Mouse (Mus musculus): ENCODE measurements around the gene Vmn1r101. TPM values are rescaled to one million over a fixed set of nuclear protein-coding genes. Genes with fewer than 3 reads are reported as not detected.

The Vmn1r101 gene
- polyA plus RNA-seq (2014; fragmentation: Illumina TruSeq; extraction: RNeasy Lipid Tissue Mini Kit (QIAGEN cat#74804); ENCODE audit: low replicate concordance): not detected

DNA sequence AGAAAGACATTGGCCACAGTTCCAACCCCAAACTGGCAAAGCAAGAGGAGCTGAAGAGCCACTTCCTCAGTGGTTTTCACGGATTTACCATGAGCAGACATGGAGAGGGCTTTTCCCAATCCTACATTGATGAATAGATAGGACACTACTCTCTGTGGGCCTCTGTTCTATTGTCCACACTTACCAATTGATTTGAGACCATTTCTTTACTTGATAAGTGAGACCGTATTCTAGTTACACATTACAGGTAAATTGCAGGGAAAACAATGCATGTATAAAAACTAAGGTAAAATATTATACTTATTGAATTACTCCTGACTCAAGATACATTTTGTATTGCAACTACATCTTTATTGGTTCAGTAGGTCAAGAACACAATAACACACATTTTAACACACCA, at the start of gene Vmn1r101:
TSS of gene Vmn1r101 (minus strand) at position 101 of the 400 bp plus-strand sequence.

DNA sequence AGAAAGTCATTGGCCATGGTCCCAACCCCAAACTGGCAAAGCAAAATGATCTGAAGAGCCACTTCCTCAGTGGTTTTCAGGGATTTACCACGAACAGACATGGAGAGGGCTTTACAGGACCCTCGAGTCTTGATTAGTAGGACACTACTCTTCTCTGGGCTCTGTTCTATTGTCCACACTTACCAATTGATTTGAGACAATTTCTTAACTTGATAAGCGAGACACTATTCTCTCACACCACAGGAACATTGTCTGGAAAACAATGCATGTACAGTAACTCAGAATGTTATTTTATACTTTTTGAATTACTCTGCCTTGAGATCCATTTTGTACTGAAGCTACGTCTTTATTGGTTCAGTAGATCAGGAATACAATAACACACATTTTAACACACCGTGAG, 32.4 kb upstream of the Vmn1r101 start, which contains the start of gene Gm10670:
TSS of gene Gm10670 (minus strand) at position 101 of the 400 bp plus-strand sequence.

DNA sequence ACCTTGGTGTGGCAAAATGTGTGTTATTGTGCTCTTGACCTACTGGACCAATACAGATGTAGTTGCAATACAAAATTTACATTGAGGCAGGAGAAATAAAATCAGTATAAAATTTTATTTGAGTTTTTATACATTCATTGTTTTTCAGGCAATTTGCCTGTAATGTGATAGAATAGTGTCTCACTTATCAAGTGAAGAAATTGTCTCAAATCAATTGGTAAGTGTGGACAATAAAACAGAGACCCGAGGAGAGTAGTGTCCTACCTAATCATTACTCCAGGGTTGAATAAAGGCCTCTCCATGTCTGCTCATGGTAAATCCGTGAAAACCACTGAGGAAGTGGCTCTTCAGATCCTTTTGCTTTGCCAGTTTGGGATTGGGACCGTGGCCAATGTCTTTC, 24.8 kb downstream of the Vmn1r101 start, which contains the start of gene Vmn1r100:
TSS of gene Vmn1r100 (plus strand) at position 301 of the 400 bp plus-strand sequence.

Other genes with a start within 250 kb of the Vmn1r101 start
- not detected for gene Vmn1r95, start 248.9 kb downstream of the Vmn1r101 start, polyA plus RNA-seq (2014; fragmentation: Illumina TruSeq; extraction: RNeasy Lipid Tissue Mini Kit (QIAGEN cat#74804); ENCODE audit: low replicate concordance)
- not detected for gene Gm6164, start 237.0 kb downstream of the Vmn1r101 start, polyA plus RNA-seq (2014; fragmentation: Illumina TruSeq; extraction: RNeasy Lipid Tissue Mini Kit (QIAGEN cat#74804); ENCODE audit: low replicate concordance)
- not detected for gene Gm4498, start 208.8 kb downstream of the Vmn1r101 start, polyA plus RNA-seq (2014; fragmentation: Illumina TruSeq; extraction: RNeasy Lipid Tissue Mini Kit (QIAGEN cat#74804); ENCODE audit: low replicate concordance)
- gene Gm5890, start 179.8 kb downstream of the Vmn1r101 start, polyA plus RNA-seq (2014; fragmentation: Illumina TruSeq; extraction: RNeasy Lipid Tissue Mini Kit (QIAGEN cat#74804); ENCODE audit: low replicate concordance): not detected
- gene Gm4133, start 108.5 kb downstream of the Vmn1r101 start, polyA plus RNA-seq (2014; fragmentation: Illumina TruSeq; extraction: RNeasy Lipid Tissue Mini Kit (QIAGEN cat#74804); ENCODE audit: low replicate concordance): not detected
- gene Gm5728, start 67.2 kb downstream of the Vmn1r101 start, polyA plus RNA-seq (2014; fragmentation: Illumina TruSeq; extraction: RNeasy Lipid Tissue Mini Kit (QIAGEN cat#74804); ENCODE audit: low replicate concordance): not detected
- gene Vmn1r100, start 24.7 kb downstream of the Vmn1r101 start, polyA plus RNA-seq (2014; fragmentation: Illumina TruSeq; extraction: RNeasy Lipid Tissue Mini Kit (QIAGEN cat#74804); ENCODE audit: low replicate concordance): not detected
- not detected for gene Gm10670, start 32.3 kb upstream of the Vmn1r101 start, polyA plus RNA-seq (2014; fragmentation: Illumina TruSeq; extraction: RNeasy Lipid Tissue Mini Kit (QIAGEN cat#74804); ENCODE audit: low replicate concordance)
- not detected for gene Vmn1r103, start 67.9 kb upstream of the Vmn1r101 start, polyA plus RNA-seq (2014; fragmentation: Illumina TruSeq; extraction: RNeasy Lipid Tissue Mini Kit (QIAGEN cat#74804); ENCODE audit: low replicate concordance)
- gene Vmn1r104, start 91.2 kb upstream of the Vmn1r101 start, polyA plus RNA-seq (2014; fragmentation: Illumina TruSeq; extraction: RNeasy Lipid Tissue Mini Kit (QIAGEN cat#74804); ENCODE audit: low replicate concordance): not detected
- not detected for gene Gm5726, start 103.2 kb upstream of the Vmn1r101 start, polyA plus RNA-seq (2014; fragmentation: Illumina TruSeq; extraction: RNeasy Lipid Tissue Mini Kit (QIAGEN cat#74804); ENCODE audit: low replicate concordance)
- gene Gm4141, start 133.6 kb upstream of the Vmn1r101 start, polyA plus RNA-seq (2014; fragmentation: Illumina TruSeq; extraction: RNeasy Lipid Tissue Mini Kit (QIAGEN cat#74804); ENCODE audit: low replicate concordance): not detected
- not detected for gene Gm4513, start 156.4 kb upstream of the Vmn1r101 start, polyA plus RNA-seq (2014; fragmentation: Illumina TruSeq; extraction: RNeasy Lipid Tissue Mini Kit (QIAGEN cat#74804); ENCODE audit: low replicate concordance)
- not detected for gene Vmn1r107, start 226.3 kb upstream of the Vmn1r101 start, polyA plus RNA-seq (2014; fragmentation: Illumina TruSeq; extraction: RNeasy Lipid Tissue Mini Kit (QIAGEN cat#74804); ENCODE audit: low replicate concordance)